Mouse (Mus musculus): ENCODE results near the gene Tlr5.

DNA sequence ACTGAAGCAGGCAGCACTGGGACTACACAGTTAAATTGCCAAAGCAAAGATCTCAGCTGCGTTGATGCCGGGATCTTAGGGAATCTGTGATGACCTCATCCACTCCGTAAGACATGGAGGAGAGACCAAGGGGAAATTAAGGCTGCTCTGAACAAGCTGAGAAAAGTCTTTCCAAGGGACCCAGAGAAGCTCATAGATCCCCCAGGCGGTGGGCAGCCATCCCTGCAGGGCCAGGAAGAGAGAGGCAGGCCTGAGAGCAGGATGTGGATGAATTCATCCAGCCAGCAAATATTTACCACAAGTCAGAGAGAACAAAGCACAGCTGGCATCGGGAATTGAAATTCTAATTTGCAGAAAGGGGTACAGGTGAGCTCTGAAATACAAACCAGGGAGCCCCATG is 8.7 kb downstream of the Tlr5 start:
- no peak for TF ChIP-seq JUND (IDR thresholded peaks at IDR 0.05; ENCODE audit: low read depth, low read length)
- no peak for TF ChIP-seq CTCF (IDR thresholded peaks at IDR 0.05 in 2 of 3, conservative IDR thresholded peaks at IDR 0.05 in 1 of 3; ENCODE audit: control insufficient read depth in 1 of 3, insufficient read depth in 1 of 3, low read depth in 2 of 3, low read length in 3 of 3, poor library complexity in 1 of 3, severe bottlenecking in 1 of 3)
- no peak for TF ChIP-seq MAZ (IDR thresholded peaks at IDR 0.05; ENCODE audit: low read depth, low read length)
- TF ChIP-seq SMC3 (IDR thresholded peaks at IDR 0.05; ENCODE audit: low read depth, low read length) = no peak
- no peak for TF ChIP-seq NELFE (IDR thresholded peaks at IDR 0.05; ENCODE audit: low read depth, low read length)
- no peak for TF ChIP-seq ZKSCAN1 (IDR thresholded peaks at IDR 0.05; ENCODE audit: low read depth, low read length)

Data from MEL (cell line).